Mouse (Mus musculus) embryo, embryonic 10 days (tissue): Measurements from ENCODE around the gene Gm43518.

Experiments used
- DNase-seq: peaks from one replicate; pipeline ENCODE4 v3.0.0-alpha.2; 2015; ENCODE audit warnings: low spot score

The Gm43518 gene

DNA sequence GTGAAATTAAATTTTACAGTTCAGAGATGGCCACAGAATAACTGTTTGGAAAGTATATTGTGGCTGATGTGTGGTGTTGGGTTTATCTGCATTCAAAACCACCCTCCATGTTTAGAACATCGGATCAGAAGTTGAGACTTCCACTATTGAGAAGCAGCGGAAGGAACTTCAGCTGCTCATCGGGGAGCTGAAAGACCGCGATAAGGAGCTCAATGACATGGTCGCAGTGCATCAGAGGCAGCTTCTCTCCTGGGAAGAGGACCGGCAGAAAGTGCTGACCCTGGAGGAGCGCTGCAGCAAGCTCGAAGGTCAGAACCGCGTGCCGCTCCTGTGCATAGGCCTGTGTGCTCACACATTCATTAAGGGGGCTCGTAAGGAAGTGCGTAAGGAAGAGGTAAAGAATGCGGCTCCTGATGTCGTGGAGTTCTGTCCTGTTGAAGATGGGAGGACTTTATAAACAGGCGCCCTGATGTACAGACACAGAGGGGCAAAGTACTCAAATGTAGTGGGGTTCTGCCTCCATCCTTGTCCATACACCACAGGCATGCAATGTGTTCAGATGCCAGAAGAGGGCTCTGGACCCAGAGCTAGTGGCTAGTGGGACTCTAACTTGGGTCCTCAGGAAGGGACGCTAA, 6.9 kb downstream of the Gm43518 start:
- peak; percentile 69 for DNase-seq

DNA sequence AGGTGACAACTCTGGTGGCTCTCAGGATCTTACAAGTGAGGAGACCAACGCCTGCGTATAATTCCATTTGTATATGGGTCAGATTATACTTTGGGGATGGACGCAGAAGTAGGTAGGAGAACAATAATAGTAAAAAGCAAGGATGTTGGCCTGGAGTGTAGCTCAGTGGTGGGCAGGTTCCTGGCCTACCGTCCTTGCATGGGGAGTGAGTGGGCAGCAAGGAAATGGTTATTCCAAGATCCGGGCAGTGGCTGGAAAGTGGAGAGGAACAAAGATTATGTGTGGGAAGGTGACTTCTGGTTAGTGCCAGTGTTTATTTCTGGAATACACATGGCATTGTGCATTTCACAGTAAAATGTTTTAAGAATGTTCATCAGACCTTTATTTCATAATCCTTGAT, 8.7 kb downstream of the Gm43518 start:
- DNase-seq = no peak

DNA sequence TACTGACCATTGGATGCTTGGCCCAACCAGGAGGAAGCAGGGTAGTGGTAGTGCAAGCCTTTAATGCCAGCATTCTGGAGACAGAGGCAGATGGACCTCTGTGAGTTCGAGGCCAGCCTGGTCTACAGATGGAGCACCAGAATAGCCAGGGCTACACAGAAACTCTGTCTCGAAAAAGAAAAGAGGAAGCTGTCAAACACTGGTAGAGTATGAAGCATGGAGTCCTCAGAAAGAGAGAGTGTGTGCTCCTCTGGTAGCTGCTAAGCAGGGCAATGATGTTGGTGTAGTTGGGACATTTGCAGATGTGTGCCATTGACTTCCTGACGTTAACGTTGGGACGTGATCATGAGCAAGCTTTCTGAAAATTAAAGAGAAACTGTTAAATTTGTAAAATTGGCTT, 11.3 kb downstream of the Gm43518 start:
- no peak for DNase-seq

DNA sequence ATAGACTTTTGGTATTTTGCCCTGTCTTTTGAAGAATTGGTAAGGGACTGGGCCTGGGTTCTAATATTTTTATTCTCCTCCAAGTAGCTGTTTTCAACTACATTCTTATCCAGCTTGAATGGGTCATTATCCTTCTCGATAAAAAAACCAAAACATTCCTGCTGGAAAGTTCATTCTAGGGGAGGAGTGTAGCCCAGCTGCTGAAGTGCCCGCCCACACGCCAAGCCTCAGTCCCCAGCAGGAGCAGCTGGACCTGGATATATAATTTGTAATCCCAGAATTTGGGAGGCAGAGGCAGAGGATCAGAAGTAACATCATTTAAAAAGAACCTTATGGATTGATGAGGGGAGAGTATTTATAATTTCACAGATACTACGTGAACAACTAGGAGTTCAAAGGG, 19.3 kb downstream of the Gm43518 start:
- DNase-seq = no peak

DNA sequence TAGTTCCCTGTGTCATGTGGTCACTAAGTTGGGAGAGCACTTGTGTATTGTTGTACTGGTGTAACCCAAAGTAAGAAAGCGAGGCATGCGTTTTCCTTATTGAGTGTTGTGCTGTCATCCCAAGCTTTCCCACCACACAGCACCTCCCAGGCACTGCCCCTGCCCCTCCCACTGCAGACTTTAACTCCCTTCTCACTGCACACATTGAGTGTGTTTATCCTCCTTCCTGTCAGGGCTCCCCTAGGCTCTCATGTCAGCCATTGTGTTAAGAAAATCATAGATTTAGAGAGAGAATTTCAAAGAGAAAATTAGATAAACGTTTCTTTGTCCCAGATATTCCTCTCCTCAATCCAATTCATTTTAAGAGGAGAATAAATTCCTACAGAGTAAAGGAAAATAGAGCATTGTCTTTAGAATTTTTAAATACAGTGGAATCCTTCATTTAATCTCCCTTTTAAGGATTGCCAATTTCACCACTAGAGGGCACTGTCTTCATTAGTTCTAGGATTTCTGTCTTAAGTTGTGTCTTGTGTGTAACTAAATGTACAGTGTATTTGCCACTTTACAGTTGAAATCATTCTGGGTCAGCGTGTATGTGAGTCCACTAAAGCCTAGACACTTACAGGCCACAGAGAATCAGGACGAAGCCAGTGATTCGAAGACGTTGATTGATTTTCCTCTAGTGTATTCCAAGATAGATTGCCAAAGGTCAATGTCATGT, 20.0 kb downstream of the Gm43518 start:
- peak; percentile 78 for DNase-seq

DNA sequence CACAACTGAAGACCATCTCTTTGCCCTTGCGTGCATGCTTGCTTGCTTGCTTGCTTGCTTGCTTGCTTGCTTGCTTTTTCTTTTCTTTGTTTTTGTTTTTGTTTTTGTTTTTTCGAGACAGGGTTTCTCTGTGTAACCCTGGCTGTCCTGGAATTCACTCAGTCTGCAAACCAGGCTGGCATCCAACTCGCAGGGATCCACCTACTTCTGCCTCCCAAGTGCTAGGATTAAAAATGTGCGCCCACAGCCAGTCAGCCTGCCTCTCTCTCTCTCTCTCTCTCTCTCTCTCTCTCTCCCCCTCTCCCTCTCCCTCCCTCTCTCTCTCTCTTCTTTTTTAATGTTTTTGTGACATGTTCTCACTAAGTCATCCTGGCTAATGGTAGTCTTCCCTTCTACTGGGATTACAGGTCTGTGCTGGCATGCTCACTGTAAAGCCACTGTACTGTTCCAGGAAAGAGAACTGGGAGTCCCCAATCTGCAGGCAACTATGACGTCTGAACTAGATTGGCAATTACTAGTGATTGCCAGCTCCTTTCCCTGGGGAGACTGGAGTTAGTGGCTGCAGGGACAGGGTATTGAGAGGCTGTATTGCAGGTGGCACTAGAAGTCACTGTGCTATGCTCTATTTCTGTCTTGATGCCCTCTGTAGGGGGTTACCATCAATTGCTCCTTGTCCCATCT, 25.3 kb downstream of the Gm43518 start:
- DNase-seq = no peak

DNA sequence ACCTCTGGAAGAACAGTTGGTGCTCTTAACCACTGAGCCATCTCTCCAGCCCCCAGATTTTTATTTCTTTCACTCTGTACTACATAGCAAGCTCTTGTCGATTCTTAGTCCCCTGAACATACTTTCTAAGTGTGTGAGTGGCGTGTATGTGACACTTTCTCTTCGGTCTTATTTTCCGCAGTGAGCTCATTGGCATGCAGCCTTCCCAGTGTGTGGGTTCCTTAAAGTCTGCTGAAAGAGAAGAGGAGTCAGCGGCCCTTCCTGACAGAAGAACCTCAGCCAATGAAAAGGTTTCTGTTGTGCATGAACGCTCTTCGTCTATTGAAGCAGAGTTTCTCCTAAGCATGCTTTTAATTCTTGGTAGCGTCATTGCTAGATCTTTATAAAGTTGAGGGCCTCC, 30.0 kb downstream of the Gm43518 start:
- DNase-seq = no peak

DNA sequence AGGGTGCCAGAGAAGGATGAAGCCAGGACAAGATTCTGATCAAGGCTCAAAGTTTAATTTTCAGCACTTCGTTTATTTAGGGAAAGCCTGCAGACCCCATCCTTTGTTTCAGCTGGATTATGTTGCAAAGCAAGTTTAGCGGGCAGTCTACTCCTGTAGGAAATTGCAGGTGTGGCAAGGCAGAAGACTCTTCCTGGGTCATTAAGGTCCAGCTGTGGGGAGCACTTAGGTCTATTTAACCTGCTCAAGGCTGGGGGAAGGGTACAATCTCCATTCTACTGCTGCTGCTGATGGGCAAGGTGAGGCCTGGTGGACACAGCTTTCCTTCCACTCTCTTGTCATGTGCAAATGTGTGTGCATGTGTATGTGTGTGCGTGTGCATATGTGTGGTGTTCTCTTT, 31.8 kb downstream of the Gm43518 start:
- no peak for DNase-seq

DNA sequence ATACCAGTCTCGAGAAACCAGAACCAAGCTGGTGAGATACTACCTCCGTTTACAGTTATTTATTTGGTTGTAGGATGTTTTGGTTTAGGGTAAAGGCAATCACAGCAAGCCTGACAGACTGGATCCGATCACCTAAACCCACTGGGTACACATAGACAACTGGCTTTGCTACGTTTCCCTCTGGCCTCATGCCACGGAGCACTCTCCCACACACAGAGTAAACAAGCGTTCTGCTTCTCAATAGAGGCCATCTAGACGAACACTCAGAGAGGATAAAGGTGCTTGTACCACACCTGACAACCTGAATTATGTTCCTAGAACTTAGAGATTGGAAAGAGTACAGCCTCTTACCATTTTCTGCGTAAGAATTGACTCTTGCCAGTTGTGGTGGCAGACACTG, 32.9 kb downstream of the Gm43518 start:
- no peak for DNase-seq

DNA sequence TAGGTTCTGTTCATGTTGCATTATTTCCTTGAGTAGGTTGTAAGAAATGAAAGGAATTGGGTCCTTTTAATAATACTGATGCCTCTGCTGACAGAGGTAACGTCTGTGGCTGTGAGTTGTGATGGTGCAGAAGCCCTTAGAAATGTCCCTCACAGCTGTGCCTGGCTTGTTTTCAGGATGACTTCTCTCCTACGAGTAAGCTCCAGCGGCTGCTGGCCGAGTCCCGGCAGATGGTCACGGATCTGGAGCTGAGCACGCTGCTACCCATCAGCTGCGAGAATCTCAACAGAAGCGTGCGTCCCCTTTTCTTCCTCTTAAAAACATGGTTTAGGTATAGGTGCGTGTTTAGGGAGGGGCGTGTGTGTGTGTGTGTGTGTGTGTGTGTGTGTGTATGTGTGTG, 33.8 kb downstream of the Gm43518 start:
- no peak for DNase-seq

DNA sequence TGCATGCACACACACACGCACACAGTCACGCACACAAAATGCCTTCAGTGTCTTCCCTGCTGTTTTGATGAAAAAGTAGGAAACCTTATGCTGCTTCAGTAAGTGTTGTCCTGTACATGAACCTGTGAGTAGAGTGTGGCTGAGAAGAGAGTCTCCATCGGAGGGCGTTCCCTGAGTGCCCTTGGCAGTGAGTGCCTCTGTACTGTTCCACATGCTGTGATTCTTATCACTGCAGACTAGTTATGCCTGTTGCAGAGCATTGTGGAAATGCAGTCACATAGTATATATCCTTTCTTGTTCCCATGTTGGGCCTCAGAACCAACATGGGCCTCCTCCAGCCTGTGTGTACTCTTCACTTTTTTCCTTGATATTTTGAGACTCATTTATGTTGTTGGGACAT, 37.0 kb downstream of the Gm43518 start:
- DNase-seq = no peak

DNA sequence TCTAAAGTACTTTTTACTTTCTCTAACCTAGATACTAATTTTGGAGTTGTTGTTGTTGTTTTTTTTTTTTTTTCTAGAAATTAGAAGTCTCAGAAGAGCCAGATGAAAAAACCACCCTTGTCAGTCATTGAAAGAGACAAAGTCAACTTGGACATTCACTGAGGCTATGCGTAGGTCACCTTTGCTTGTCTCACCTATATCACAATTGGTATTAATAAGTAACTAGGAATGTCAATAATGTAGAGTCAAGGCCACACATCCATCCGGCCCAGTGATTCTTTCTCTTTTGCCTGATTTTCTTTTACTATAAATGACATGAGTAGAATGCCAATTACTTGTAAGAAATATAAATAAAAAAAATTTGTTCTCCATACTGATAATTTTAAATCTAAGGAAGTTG, 39.5 kb downstream of the Gm43518 start:
- DNase-seq = no peak

DNA sequence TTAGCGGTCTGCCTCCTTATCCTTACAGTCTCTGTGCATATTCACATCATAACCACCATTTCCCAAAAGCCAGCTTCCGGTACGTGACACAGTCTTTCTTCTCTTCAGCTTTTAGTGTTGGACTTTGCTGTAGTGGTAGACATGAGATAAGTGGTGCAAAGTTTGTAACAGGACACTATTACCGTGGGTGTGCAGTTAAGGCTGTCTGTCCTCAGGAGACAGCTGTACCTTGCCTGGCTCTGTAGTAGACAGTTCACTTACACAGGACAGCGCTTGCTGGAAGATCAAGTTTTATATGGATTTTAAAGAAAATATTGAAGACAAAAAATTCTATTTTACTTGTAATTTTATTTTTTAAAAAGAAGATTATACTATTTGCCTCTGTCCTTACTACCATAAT, 41.2 kb downstream of the Gm43518 start:
- DNase-seq = no peak

DNA sequence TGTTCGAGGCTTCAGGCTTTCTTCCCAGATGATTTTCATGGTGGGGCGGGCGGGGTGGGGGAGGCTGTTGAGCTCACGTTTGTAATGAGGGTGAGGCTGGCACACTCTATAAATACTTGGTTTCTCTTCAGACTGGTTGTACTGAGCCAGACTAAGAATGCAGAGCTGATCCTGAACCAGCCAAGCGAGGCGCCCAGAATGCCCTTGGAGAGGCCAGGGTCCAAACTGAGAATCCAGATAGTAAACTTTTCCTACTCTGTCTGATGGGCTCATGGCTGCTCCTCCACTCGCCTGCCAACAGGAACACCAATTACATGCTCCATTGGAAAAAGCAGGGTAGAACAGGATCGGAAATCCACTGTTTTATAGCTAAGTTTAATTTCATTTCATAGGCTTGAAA, 42.0 kb downstream of the Gm43518 start:
- no peak for DNase-seq

DNA sequence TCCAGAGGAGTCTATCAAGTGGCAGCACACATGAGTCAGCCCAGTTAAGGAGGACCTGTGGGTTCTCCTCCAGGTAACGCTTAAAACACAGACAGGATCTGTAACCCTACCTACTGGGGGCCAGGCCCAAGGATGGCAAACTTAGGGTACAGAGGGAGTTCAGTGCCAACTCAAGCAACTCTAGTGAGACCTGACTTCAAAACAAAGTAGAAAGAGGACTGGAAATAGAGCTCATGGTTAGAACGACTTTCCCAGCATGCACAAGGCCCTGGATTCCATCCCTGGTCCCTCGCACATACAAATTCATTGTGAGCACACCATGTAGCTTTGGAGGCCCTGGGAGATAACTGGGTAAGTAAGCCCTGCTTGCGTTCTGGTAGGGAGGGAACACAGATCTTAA, 43.4 kb downstream of the Gm43518 start:
- DNase-seq = no peak

DNA sequence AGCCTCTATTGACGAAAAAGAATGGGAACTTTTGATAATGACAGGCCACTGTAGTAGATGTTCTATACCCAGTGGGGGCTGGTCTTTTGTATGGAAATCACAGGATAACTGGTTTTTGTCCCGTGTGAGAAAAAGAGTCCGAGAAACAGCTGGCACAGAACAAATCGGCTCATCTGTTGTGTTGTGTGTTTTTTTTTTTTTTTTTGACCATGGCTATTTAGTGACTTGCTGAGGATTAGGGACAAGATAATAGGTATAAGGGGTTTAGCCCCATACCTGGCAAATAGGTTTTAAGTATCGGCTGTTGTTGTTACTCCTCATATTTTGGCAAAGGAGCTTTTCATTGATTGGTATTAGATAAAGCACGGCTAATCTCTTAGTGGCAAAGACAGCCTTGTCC, 45.2 kb downstream of the Gm43518 start:
- no peak for DNase-seq

DNA sequence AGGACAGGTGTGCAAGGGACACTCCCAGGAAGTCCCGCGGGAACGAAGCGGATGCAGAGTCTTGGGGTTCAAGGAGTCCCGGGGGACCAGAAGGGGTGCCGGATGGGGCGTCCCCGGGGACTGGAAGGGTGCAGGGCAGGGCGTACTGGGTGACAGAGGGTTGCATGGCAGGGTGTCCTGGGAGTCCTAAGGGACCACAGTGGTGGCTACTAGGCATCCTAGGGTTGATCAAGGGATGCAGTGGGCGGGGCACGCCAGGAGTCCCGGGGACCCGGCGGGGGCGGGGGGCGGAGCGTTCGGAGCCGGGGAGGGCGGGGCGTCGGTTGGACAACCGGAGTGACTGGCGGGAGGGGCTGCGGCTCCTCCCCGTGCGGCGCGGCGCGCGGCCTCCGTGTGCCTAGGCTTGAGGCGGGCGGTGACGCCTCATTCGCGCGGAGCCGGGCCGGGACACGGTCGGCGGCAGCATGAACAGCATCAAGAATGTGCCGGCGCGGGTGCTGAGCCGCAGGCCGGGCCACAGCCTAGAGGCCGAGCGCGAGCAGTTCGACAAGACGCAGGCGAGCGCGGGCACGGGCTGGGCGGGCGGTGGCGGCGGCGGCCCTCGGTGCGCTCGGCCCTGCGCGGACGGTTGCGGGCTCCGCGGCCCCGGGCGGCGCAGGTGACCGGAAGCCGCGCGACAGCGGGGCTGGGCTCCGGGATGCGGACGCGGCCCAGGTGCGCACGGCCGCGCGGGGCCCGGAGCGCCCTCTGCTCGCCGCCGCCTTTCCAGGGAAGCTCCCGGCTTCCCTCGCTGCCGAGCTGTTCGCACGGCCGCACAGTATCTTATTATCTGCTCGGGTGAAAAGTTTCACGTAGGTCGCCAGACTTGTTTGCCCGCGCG, 46.3 kb downstream of the Gm43518 start, which contains the start of gene Hip1r:
Gene Hip1r (plus strand): TSS at position 330 of the 880 bp plus-strand sequence.
- peak; percentile 72 for DNase-seq

DNA sequence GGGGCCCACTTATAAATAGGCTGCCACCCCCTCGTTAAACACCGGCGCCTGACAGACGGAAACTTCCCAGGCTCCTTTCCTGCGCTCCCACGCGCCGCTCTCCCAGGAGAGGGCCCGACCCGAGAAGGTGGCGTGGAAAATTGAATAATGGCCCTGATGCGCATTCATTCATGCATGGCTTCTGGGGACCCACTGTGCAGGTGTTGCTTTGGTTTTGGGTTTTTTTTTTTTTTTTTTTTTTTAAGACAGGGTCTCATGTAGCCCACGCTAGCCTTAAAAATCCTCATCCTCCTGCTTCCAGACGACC, 46.9 kb downstream of the Gm43518 start:
- DNase-seq = no peak

DNA sequence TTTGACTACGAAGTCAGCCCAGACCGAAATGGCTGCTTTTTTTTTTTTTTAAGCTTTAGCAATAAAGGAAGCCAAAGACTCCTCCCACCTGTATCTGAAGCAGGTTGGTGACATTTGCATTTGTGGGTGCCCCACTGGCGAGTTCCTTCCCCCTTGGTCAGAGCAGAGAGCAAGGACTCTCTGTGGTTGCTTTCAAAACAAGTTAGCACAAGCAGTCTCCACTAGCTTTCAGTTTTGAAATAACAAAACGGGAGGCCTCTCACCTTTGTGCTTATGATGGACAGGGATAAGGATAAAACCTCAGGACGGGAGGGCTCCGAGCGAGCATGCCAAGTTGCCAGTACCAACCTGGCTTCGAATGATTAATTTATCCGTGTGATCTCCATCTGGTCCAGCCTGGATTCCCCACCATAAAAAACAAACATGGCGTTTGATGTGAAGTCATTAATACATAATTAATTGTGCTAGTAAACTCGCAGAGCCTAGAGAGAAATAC, 47.4 kb downstream of the Gm43518 start:
- DNase-seq = no peak

DNA sequence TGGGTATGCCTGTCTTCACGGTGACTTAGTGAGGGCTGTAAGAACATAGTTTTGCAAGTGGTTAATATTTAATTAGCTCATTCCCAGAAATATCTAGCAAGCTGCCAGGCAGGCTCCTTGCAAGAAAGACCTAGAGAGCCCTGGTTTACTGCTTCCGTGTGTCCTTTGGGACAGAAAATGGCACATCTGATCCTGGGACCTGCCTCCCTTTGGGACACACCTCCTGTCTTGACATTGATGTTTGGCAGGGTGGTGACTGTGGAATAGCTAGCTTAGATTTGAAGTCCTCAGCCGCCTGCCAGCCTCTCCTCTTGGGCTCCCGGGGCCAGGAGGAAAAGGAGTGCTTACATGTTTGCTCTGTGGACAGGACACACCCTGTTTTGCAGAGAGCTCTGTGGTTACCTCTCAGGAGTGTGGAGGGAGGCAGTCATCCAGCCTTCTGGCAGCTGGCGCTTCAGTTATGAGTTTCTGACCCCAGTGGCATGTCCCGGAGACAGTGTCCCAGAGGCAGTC, 48.5 kb downstream of the Gm43518 start:
- DNase-seq = no peak

DNA sequence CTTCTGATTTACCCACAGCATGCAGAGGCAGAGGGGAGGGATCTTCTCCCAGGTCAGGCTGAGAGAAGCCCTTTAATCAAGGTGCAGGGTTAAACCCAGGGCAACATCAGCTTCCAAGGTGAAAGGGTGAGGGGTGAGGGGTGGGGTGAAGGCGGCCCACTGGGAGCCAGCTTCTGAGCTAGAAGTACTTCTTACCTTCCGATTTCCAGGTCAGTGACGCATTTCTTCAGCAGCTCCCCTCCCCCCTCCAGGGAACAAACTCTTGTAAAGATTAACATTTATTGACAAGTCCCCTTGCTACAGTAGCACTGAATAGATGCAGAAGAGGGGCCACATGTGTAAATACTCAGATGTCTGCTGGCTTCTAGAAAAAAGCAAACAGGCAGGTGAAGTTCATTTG, 50.0 kb downstream of the Gm43518 start:
- DNase-seq = no peak

DNA sequence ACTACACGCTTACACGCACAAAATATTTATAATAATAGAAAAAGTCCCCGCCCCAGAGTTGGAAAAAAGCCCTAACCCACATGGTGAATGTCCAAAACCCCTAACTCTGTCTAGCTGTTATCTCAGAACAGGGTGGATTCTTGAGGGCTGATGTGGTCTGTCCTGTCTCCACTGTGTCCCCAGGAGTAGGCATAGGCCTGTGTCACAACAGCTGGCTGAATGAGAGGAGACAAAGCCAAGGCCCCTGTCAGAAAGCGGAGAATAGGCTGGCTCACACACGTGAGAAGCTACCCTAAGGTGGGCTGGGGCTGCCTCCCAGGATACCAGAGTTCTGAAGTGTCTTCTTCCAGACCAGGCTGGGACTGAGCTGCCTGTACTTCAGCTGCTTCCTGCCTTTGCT, 50.9 kb downstream of the Gm43518 start:
- DNase-seq = no peak
